Mouse (Mus musculus): Measurements from ENCODE around the gene Btbd16. TPM values are rescaled to one million over a fixed set of nuclear protein-coding genes. Genes with fewer than 3 reads are reported as not detected.

Btbd16 gene
- polyA plus RNA-seq, 1 experiment from 2014 or later: 0.08 TPM

DNA sequence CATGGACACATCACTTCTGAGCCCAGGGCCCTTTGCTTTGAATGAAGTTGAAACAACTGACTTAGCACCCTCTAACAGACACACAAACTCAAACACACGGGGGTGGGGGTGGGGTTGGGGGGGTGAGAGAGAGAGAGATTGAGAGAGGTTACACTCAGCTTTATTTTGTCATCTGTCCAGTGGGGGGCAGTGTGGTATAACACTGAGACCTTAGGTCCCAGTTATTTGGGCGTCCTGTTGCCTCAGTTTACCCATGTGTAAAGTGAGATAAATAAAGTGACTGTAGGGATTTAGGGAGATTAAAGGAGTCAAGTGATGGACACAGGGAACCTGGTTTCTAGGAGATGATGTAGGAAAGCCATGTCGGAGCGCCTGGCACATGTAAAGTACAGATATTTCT is 32.8 kb upstream of the Btbd16 start:
- no peak for ATAC-seq (replicated peaks; ENCODE audit: extremely low read depth, insufficient read depth, low FRiP score)
- Histone ChIP-seq H3K36me3 (ENCODE audit: control insufficient read depth, insufficient read depth) (peaks cover 73% of the 10 kb centered on the region), H3K4me3 (ENCODE audit: low read length) (no peak overlapping the region), H3K9ac (ENCODE audit: low read length) (no peak overlapping the region), H3K9me3 (replicated peaks; ENCODE audit: control insufficient read depth, low read length) (no peaks in the 10 kb centered on the region), H3K4me1 (ENCODE audit: control insufficient read depth, insufficient read depth, low read length) (peaks cover 11% of the 10 kb centered on the region), H3K27me3 (ENCODE audit: control insufficient read depth, insufficient read depth, low read length) (no peaks in the 10 kb centered on the region), H3K4me2 (ENCODE audit: low read depth, low read length) (no peak overlapping the region), H3K27ac (ENCODE audit: low read length) (no peak overlapping the region)
- WGBS: 73% methylated on average over 4 of the region's 4 CpGs

DNA sequence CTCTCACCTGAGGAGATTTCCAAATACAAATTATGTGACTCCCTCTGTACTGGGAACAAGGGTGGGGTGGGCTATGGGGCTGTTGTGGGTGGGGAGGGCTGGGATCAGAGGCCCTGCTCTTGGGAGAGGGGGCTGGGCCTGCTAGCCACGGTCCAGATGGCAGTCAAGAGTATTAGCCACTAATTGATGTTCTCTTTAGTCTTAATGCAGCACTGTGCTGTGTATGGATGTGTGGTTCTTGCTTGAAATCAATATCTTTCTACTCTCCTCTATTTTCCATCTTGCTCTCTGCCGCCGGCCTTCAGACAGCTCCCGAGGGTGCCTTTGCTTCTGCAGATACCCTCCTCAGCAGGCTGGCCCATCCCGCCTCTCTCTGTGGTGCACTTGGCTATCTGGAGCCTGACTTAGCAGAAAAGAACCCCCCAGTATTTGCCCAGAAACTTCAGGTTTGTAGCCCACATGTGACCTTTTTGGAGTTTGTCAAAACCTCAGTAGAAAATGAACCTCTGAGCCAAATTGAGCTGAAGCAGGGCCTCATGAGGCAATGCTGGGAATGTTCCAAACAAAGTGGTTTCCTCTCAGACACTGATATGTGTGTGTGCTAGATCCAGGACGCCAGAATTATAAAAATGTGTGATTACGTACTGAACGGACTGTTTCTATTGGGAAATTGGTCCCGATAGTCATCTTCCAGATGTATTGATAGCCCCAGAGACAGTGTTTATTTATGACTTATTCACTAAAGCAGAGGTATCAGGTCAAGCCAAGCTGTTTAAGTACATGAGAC is 30.4 kb upstream of the Btbd16 start:
- 0 out of 2 replicates have a peak overlapping the region, but pooled peaks have one; percentile 20 for H3K27ac ChIP-seq (ENCODE audit: low read length)
- WGBS: 67% methylated on average over 9 of the region's 9 CpGs
- no peak overlapping the region for H3K9ac ChIP-seq (ENCODE audit: low read length)
- no peaks in the 10 kb centered on the region for H3K27me3 ChIP-seq (ENCODE audit: control insufficient read depth, insufficient read depth, low read length)
- peaks cover 73% of the 10 kb centered on the region for H3K36me3 ChIP-seq (ENCODE audit: control insufficient read depth, insufficient read depth)
- no peak for ATAC-seq (replicated peaks; ENCODE audit: extremely low read depth, insufficient read depth, low FRiP score)
- no peak overlapping the region for H3K4me3 ChIP-seq (ENCODE audit: low read length)
- H3K9me3 ChIP-seq (replicated peaks; ENCODE audit: control insufficient read depth, low read length): no peaks in the 10 kb centered on the region
- H3K4me2 ChIP-seq (ENCODE audit: low read depth, low read length): no peak overlapping the region
- peaks cover 9% of the 10 kb centered on the region for H3K4me1 ChIP-seq (ENCODE audit: control insufficient read depth, insufficient read depth, low read length)

DNA sequence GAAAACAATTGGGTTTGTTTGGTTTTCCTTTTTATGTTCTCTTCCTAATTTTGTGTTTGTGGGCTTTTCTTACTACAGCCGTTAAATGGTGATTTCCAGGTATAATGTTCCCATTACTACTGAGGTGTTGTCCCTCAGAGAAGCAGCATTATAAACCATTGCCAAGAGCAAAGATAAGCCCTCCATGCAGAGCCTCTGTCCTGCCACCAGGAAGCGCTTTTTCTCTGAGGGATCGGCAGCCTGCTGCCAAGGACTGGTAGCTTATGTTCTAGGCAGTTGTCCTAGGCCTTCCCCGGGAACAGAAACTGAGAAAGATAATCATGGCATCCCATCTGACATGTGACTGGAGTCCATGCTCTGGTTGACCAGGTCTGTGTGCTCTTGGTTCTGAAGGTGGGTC is 24.7 kb upstream of the Btbd16 start:
- 71% methylated on average over 4 of the region's 4 CpGs for WGBS

DNA sequence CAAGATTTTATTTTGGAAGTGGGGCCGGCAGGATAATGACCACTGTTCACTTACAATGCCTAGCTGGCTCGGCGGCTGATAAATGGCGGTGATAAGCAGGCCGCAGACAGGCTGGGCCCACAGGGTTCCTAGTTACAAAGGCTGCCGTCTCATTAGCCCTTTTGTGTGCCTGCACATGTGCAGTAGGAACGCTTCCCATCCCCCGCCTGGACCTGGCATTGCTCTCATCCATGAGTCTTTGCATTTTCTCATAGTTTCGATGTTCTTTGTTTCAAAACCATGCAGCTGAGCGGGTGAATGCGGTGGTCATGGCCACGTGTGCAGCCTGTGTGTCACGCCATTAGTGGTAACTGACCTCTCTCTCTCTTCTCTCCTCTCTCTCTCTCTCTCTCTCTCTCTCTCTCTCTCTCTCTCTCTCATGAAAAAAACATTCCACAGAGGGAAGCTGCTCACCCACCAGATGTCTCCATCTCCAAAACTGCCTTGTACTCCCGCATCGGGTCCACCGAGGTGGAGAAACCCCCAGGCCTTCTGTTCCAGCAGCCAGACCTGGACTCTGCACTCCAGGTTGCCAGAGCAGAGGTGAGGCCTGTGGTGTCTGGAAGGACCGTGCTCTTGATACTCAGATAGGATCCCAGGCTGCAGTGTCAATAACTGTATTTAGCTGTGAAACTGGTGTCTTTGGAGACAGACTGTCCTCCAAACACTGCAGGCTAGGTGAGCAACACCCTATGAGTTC is 22.9 kb upstream of the Btbd16 start:
- ATAC-seq (replicated peaks; ENCODE audit: extremely low read depth, insufficient read depth, low FRiP score): no peak
- Histone ChIP-seq H3K36me3 (ENCODE audit: control insufficient read depth, insufficient read depth) (peaks cover 43% of the 10 kb centered on the region), H3K9me3 (replicated peaks; ENCODE audit: control insufficient read depth, low read length) (no peaks in the 10 kb centered on the region), H3K4me1 (ENCODE audit: control insufficient read depth, insufficient read depth, low read length) (peaks cover 20% of the 10 kb centered on the region), H3K27ac (ENCODE audit: low read length) (no peak overlapping the region), H3K9ac (ENCODE audit: low read length) (no peak overlapping the region), H3K4me2 (ENCODE audit: low read depth, low read length) (no peak overlapping the region), H3K27me3 (ENCODE audit: control insufficient read depth, insufficient read depth, low read length) (no peaks in the 10 kb centered on the region), H3K4me3 (ENCODE audit: low read length) (no peak overlapping the region)
- 50% methylated on average over 17 of the region's 17 CpGs for WGBS

More for the DNA sequence above, 24.7 kb upstream of the Btbd16 start:
- Histone ChIP-seq H3K27ac (ENCODE audit: low read length) (no peak overlapping the region), H3K9me3 (replicated peaks; ENCODE audit: control insufficient read depth, low read length) (no peaks in the 10 kb centered on the region), H3K27me3 (ENCODE audit: control insufficient read depth, insufficient read depth, low read length) (no peaks in the 10 kb centered on the region), H3K36me3 (ENCODE audit: control insufficient read depth, insufficient read depth) (peaks cover 53% of the 10 kb centered on the region), H3K4me3 (ENCODE audit: low read length) (no peak overlapping the region), H3K4me2 (ENCODE audit: low read depth, low read length) (no peak overlapping the region), H3K4me1 (ENCODE audit: control insufficient read depth, insufficient read depth, low read length) (peaks cover 10% of the 10 kb centered on the region), H3K9ac (ENCODE audit: low read length) (no peak overlapping the region)
- ATAC-seq (replicated peaks; ENCODE audit: extremely low read depth, insufficient read depth, low FRiP score): no peak

DNA sequence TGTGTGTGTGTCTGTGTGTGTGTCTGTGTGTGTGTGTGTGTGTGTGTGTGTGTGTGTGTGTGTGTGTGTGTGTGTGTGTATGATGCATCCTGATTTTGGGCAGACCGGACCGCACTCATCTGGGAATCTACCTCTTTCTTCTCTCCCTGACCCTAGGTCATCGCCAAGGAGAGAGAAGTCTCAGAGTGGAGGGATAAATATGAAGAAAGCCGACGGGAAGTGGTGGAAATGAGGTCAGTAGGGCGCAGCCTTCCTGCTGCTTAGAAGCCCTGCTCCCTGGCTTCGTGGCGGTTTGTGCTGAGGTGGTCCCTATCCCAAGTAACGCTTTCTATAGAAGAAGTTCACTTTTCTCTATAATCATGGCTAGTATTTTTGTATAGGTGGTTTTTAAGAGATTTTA is 22.2 kb upstream of the Btbd16 start:
- H3K9me3 ChIP-seq (replicated peaks; ENCODE audit: control insufficient read depth, low read length): no peaks in the 10 kb centered on the region
- no peak overlapping the region for H3K4me2 ChIP-seq (ENCODE audit: low read depth, low read length)
- peaks cover 28% of the 10 kb centered on the region for H3K4me1 ChIP-seq (ENCODE audit: control insufficient read depth, insufficient read depth, low read length)
- WGBS: 79% methylated on average over 9 of the region's 9 CpGs
- H3K27me3 ChIP-seq (ENCODE audit: control insufficient read depth, insufficient read depth, low read length): no peaks in the 10 kb centered on the region
- no peak for ATAC-seq (replicated peaks; ENCODE audit: extremely low read depth, insufficient read depth, low FRiP score)
- H3K36me3 ChIP-seq (ENCODE audit: control insufficient read depth, insufficient read depth): peaks cover 36% of the 10 kb centered on the region
- no peak overlapping the region for H3K4me3 ChIP-seq (ENCODE audit: low read length)
- H3K27ac ChIP-seq (ENCODE audit: low read length): no peak overlapping the region
- no peak overlapping the region for H3K9ac ChIP-seq (ENCODE audit: low read length)

DNA sequence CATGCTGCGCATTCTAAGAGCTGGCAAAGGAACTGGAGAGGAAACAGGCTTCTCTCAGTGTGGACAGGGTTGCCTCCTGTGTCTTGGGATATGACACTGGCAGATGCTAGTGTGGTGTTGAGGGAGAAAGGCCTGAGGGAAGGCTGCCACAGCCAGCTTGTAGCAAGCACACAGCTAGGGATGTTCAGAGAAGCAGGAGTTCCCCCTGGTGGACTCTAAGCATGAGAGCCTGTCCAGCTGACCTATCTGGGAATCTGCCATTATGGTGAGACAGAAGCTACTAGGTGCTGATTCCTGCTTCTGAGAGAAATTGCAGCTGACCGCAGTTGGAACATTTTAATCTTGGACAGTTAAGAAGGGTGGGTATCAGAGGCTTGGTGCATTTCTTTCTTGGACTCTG is 19.1 kb upstream of the Btbd16 start:
- WGBS: 75% methylated on average over 2 of the region's 2 CpGs
- H3K4me3 ChIP-seq (ENCODE audit: low read length): no peak overlapping the region
- no peaks in the 10 kb centered on the region for H3K9me3 ChIP-seq (replicated peaks; ENCODE audit: control insufficient read depth, low read length)
- ATAC-seq (replicated peaks; ENCODE audit: extremely low read depth, insufficient read depth, low FRiP score): peak; percentile 69; the same call in 1 of the 2 replicates
- no peak overlapping the region for H3K4me2 ChIP-seq (ENCODE audit: low read depth, low read length)
- H3K4me1 ChIP-seq (ENCODE audit: control insufficient read depth, insufficient read depth, low read length): peaks cover 29% of the 10 kb centered on the region
- H3K36me3 ChIP-seq (ENCODE audit: control insufficient read depth, insufficient read depth): peaks cover 36% of the 10 kb centered on the region
- no peak overlapping the region for H3K27ac ChIP-seq (ENCODE audit: low read length)
- H3K27me3 ChIP-seq (ENCODE audit: control insufficient read depth, insufficient read depth, low read length): no peaks in the 10 kb centered on the region
- no peak overlapping the region for H3K9ac ChIP-seq (ENCODE audit: low read length)

DNA sequence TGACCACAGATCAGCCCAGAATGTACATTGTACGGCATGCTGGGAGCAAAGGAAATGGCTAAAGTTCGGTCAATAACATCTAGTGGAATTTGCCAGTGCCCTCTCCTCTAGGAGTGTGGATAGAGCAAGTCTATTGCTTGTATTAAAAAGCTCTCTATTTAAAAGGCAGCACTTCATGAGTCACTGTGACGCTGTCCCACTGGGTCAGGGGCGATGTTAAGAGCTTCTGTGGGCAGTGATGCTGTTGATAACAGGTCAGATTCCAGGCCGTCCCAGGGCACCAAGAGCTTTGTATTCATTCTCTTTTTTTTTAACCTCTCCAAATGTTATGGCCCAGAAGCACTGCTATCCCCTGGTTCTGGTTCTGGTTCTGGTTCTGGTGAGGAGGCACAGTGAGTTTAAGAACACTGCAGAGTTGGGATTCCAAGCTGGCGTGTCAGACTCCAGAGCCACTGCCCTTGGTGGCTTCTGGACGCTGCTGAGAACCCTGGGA is 17.5 kb upstream of the Btbd16 start:
- no peak overlapping the region for H3K4me3 ChIP-seq (ENCODE audit: low read length)
- no peaks in the 10 kb centered on the region for H3K9me3 ChIP-seq (replicated peaks; ENCODE audit: control insufficient read depth, low read length)
- H3K9ac ChIP-seq (ENCODE audit: low read length): no peak overlapping the region
- no peaks in the 10 kb centered on the region for H3K27me3 ChIP-seq (ENCODE audit: control insufficient read depth, insufficient read depth, low read length)
- no peak overlapping the region; the same call in 1 of the 2 replicates for H3K4me2 ChIP-seq (ENCODE audit: low read depth, low read length)
- 38% methylated on average over 7 of the region's 7 CpGs for WGBS
- peaks cover 20% of the 10 kb centered on the region for H3K4me1 ChIP-seq (ENCODE audit: control insufficient read depth, insufficient read depth, low read length)
- peaks cover 36% of the 10 kb centered on the region for H3K36me3 ChIP-seq (ENCODE audit: control insufficient read depth, insufficient read depth)
- no peak for ATAC-seq (replicated peaks; ENCODE audit: extremely low read depth, insufficient read depth, low FRiP score)
- H3K27ac ChIP-seq (ENCODE audit: low read length): peak overlapping the region; percentile 77

DNA sequence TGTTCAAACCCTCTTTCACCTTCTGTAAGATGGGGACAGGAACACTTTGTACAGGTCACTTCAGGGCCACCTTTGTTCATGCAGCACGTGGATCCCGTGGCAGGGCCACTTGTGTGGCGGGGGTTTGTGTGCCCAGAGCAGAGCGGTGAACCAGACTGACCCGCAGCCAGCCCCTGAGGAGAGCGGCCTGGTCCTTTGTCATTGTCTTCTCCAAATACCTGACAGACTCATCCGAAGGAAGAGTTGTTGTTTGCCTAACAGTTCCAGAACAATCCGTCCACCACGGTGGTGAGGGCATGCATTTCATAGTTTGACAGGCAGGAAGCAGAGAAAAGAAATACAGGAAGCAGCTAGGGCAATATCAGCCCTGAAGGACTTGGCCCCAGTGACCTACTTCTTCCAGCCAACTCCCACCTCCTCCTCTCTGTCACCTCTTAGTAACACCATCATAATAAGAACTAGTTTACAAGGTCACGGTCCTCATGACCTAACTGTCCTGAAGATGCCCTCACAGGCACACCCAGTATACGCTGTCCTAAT is 16.5 kb upstream of the Btbd16 start:
- Histone ChIP-seq H3K27ac (ENCODE audit: low read length) (peak overlapping the region; percentile 34; the same call in 1 of the 2 replicates), H3K9me3 (replicated peaks; ENCODE audit: control insufficient read depth, low read length) (no peaks in the 10 kb centered on the region), H3K4me1 (ENCODE audit: control insufficient read depth, insufficient read depth, low read length) (peaks cover 22% of the 10 kb centered on the region), H3K36me3 (ENCODE audit: control insufficient read depth, insufficient read depth) (peaks cover 28% of the 10 kb centered on the region), H3K4me3 (ENCODE audit: low read length) (no peak overlapping the region), H3K4me2 (ENCODE audit: low read depth, low read length) (no peak overlapping the region), H3K9ac (ENCODE audit: low read length) (no peak overlapping the region), H3K27me3 (ENCODE audit: control insufficient read depth, insufficient read depth, low read length) (no peaks in the 10 kb centered on the region)
- WGBS: 75% methylated on average over 11 of the region's 11 CpGs
- ATAC-seq (replicated peaks; ENCODE audit: extremely low read depth, insufficient read depth, low FRiP score): no peak
